Mouse (Mus musculus) monocyte, adult 59 days (primary cell): ENCODE data around the gene Eno3. TPM values are rescaled to one million over a fixed set of nuclear protein-coding genes. Genes with fewer than 3 reads are reported as not detected.

Experiments
- total RNA-seq, 2 experiments: library from RNA; stranded (reverse); gene quantifications; one replicate each; pipeline ENCODE4 v1.2.4; 2023

Gene Eno3
- total RNA-seq, result 100 to 1,000 TPM; 117 to 142 TPM

GRCm38 (mm10) chr11:70656964-70657363 is at the start of gene Eno3:
Gene Eno3, plus strand, starts transcription at chr11:70657202.

GRCm38 (mm10) chr11:70615516-70616093 is 41.4 kb upstream of the Eno3 start, which contains the start of gene 4930544D05Rik:
Gene 4930544D05Rik, plus strand, starts transcription at chr11:70615848.

DNA sequence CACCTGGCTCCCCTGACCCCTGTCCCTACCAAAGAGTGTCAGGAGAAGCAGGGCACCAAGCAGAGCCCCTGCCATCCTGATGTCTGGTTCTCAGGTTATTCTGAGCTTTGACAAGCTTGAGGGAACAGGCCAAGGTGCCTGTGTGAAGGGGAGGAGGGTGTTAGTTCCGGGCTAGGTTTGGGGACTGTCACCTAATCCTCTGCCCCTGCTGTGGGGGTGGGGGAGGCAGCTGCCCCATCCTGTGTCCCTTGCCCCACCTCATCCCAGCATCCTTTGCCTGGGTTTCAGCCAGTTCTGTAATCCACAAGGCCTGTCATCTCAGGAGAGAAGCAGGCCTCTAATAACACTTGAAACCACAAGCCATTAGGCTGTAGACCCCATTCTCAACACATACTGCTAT is 37.9 kb upstream of the Eno3 start, which contains the start of gene Chrne:
Gene Chrne, minus strand, starts transcription at position 116 of the 400 bp plus-strand sequence.

DNA sequence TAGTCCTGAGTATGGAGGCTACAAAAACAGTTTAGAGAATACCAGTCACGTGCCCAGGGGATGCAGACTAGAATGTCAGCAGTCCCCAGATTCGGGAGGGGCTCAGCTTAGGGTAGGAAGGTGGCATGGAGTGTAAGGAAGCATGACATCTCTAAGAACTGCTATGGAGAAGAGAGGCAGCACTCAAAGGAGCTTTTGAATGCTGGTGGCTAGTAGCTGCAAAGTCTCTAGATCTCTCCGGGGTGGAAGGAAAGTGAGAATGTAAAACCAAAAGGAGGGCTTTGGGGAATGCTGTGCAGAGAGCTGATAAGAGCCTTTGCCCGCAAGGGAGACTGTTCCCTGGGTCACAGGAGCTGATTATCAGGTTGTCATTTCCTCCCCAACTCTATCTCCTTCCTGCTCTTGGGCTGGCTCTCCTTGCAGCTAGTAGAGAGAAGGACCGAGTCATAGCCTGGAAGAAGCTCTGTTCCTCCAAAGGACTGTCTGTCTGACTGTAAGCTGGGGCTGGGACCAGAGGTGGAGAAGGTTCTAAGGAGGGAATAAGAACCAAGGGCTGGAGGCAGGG is 18.2 kb upstream of the Eno3 start, which contains the start of gene Gp1ba:
Gene Gp1ba, plus strand, starts transcription at position 409 of the 565 bp plus-strand sequence.

GRCm38 (mm10) chr11:70646691-70647650 is 10.0 kb upstream of the Eno3 start, which contains the start of the genes Rnf167 and Slc25a11:
Gene Rnf167, plus strand, starts transcription at chr11:70647235.
Gene Slc25a11, minus strand, starts transcription at chr11:70647479.

GRCm38 (mm10) chr11:70654198-70654922 is 2.6 kb upstream of the Eno3 start, which contains the start of gene Pfn1:
Gene Pfn1, minus strand, starts transcription at chr11:70654644.

GRCm38 (mm10) chr11:70668771-70669505 is 11.9 kb downstream of the Eno3 start, which contains the start of gene Spag7:
Gene Spag7, minus strand, starts transcription at chr11:70669416.

GRCm38 (mm10) chr11:70687601-70688199 is 30.7 kb downstream of the Eno3 start, which contains the start of gene Camta2:
Gene Camta2, minus strand, starts transcription at chr11:70688105.

DNA sequence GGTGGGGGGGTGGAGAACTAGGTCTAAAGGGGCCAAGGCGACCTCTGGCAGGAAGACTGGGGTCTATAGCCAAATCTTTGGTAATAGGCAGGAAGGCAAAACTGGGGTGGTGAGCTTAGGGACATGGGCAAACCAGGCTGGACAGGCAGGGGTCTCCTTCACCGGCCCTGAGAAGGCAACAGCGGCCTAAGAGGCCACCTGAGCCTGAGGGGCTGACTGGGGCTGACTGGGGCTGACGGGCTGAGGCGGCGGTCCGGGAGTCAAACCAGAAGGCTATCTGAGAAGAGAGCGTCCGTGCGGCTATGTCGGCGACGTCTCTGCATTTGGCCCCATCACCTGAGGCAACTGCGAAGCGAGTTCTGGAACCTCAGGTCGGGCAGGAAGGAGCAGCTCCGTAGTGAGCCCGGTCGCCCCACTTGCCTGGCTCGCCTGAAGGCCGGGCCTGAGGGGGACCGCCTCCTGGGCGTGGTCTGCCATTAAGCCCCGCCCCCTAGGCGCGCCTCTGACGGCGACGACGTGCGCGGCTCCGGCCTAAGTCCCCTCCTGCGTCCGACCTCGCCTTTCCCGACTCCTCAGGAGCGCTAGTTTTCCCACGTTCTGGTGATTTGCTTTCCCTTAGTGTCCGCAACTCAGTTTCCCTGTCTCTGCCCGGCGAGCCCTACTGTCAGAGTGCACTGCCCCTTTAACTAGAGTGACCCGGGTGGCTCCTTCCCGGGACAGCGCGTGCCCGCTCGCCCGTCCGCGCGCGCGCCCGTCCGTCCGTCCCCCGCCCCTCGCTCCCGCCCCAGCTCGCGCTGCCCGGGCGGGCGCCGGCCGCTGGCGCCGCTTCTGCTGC is 42.9 kb downstream of the Eno3 start, which contains the start of the genes Inca1 and Kif1c:
Gene Inca1, minus strand, starts transcription at position 434 of the 835 bp plus-strand sequence.
Gene Kif1c, plus strand, starts transcription at position 827 of the 835 bp plus-strand sequence.

Other genes with a start within 250 kb of the Eno3 start
- gene Pelp1, start 247.2 kb upstream of the Eno3 start, total RNA-seq, result 10 to 100 TPM; 15.9 to 18.6 TPM
- gene Arrb2, start 224.6 kb upstream of the Eno3 start, total RNA-seq, result 100 to 1,000 TPM; 313 to 322 TPM
- 10 to 100 TPM; 39.5 to 44.4 TPM for gene Med11, start 205.3 kb upstream of the Eno3 start, total RNA-seq
- gene Zmynd15, start 197.8 kb upstream of the Eno3 start, total RNA-seq, result 1 to 10 TPM; 1.0 to 1.8 TPM
- 10 to 100 TPM; 51.6 to 62.4 TPM for gene Cxcl16, start 197.2 kb upstream of the Eno3 start, total RNA-seq
- gene Tm4sf5, start 152.0 kb upstream of the Eno3 start, total RNA-seq, result 1 to 10 TPM in 1 of 2 experiments, not detected in 1; 1.7 TPM
- not detected for gene Vmo1, start 142.6 kb upstream of the Eno3 start, total RNA-seq
- not detected for gene Gltpd2, start 138.0 kb upstream of the Eno3 start, total RNA-seq
- 100 to 1,000 TPM; 118 to 124 TPM for gene Psmb6, start 131.8 kb upstream of the Eno3 start, total RNA-seq
- not detected for gene Gm40193, start 124.3 kb upstream of the Eno3 start, total RNA-seq
- gene Pld2, start 117.1 kb upstream of the Eno3 start, total RNA-seq, result 10 to 100 TPM; 19.1 to 19.5 TPM
- 100 to 1,000 TPM; 215 to 216 TPM for gene Mink1, start 94.3 kb upstream of the Eno3 start, total RNA-seq
- gene 4930544D05Rik, start 41.4 kb upstream of the Eno3 start, total RNA-seq, result not detected
- not detected for gene Chrne, start 38.0 kb upstream of the Eno3 start, total RNA-seq
- not detected for gene Gp1ba, start 18.1 kb upstream of the Eno3 start, total RNA-seq
- gene Rnf167, start 10.0 kb upstream of the Eno3 start, total RNA-seq, result 10 to 100 TPM; 75.4 to 76.7 TPM
- 10 to 100 TPM; 75.2 to 82.1 TPM for gene Slc25a11, start 9.7 kb upstream of the Eno3 start, total RNA-seq
- gene Pfn1, start 2.6 kb upstream of the Eno3 start, total RNA-seq, result 1,000 to 10,000 TPM; 1,347 to 1,617 TPM
- gene Spag7, start 12.2 kb downstream of the Eno3 start, total RNA-seq, result 10 to 100 TPM; 34.8 to 45.8 TPM
- 100 to 1,000 TPM; 102 to 115 TPM for gene Camta2, start 30.9 kb downstream of the Eno3 start, total RNA-seq
- not detected for gene Inca1, start 43.0 kb downstream of the Eno3 start, total RNA-seq
- gene Kif1c, start 43.3 kb downstream of the Eno3 start, total RNA-seq, result 10 to 100 TPM; 45.8 to 47.4 TPM
- 1 to 10 TPM; 1.1 to 2.1 TPM for gene Zfp3, start 107.0 kb downstream of the Eno3 start, total RNA-seq
- 1 to 10 TPM; 4.6 to 5.6 TPM for gene Scimp, start 155.4 kb downstream of the Eno3 start, total RNA-seq
- 10 to 100 TPM; 32.1 to 34.3 TPM for gene Rabep1, start 187.6 kb downstream of the Eno3 start, total RNA-seq